Mouse (Mus musculus) adrenal gland, postnatal 14 days (tissue): ENCODE measurements around the gene 1700067P10Rik. TPM values are rescaled to one million over a fixed set of nuclear protein-coding genes. Genes with fewer than 3 reads are reported as not detected.
A peak's percentile ranks its signal among the peaks of the same experiment; 100 is the strongest.

Experiments
- DNase-seq: peaks from one replicate; pipeline ENCODE4 v3.0.0; 2021; ENCODE audit warnings: mixed read lengths
- total RNA-seq: library from RNA; stranded (reverse); gene quantifications from 2 replicates; pipeline ENCODE4 v1.2.3, GENCODE M21; 2021

Gene 1700067P10Rik
- total RNA-seq, 1 experiment from 2014 or later = not detected

GRCm38 (mm10) chr17:48096321-48096720 is 7.2 kb downstream of the 1700067P10Rik start:
- no peak for DNase-seq

DNA sequence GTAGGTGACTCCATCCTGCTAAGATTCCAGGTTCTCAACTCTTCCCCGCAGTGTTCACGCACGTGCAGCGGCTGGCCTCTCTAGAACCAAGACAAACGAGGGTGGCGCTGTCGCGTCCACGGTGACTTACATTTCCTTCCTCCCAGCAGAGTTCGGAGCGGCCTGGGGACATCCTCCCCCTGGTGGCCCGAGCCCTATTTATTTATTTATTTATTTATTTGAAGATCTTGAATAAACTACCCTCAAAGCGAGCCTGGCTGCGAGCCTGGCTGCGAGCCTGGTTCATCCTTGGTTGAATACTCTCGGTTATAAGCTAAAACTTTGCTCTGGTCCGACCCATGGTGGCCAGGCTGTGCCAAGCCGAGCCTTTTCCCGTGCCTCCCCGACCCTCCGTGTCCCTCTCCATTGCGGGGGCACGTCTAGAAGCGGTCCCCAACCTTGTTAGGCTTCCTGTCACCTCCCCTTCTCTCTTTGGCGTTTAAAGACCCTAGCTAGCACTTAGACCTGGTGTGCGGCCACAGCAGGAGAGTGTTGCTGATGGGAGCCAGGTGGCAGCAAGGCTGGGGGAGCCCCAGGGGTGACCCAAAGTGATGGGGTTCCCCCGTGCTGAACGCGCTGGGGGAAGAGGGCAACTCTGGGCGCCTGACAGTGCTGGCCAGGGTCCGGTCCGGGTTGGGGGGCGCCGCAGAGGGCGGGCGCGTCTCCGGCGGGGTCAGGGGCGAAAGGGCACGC is 8.1 kb downstream of the 1700067P10Rik start:
- DNase-seq = peak; percentile 61

- no peak for DNase-seq
Observed at GRCm38 (mm10) chr17:48097743-48098527, 8.8 kb downstream of the 1700067P10Rik start.

GRCm38 (mm10) chr17:48098528-48098890 is 9.4 kb downstream of the 1700067P10Rik start:
- DNase-seq = no peak

DNA sequence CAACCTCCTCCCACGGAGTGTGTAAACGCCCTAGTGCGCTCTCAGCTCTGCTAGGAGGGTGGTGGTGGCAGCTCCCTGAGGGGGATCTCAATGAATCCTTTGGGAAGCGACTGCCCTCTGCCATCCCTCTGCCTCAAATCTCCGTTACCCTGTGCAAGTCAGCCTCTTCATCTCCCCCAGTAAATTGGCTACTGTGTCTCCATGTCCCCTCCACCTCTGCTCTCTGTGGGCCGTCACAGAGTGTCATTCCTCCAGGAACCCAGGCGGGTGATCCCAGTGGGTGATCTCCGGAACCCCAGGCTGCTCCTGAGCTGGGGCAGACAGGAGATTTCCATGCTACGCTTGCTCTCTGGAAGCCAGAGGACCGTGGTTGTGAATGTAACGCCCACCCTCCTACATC is 10.2 kb downstream of the 1700067P10Rik start:
- no peak for DNase-seq

GRCm38 (mm10) chr17:48100441-48101417 is 11.6 kb downstream of the 1700067P10Rik start:
- peak; percentile 90 for DNase-seq

- DNase-seq = no peak
Observed at GRCm38 (mm10) chr17:48107333-48107732, 18.2 kb downstream of the 1700067P10Rik start.

- DNase-seq = peak; percentile 19
Observed at GRCm38 (mm10) chr17:48107862-48108261, 18.7 kb downstream of the 1700067P10Rik start.

DNA sequence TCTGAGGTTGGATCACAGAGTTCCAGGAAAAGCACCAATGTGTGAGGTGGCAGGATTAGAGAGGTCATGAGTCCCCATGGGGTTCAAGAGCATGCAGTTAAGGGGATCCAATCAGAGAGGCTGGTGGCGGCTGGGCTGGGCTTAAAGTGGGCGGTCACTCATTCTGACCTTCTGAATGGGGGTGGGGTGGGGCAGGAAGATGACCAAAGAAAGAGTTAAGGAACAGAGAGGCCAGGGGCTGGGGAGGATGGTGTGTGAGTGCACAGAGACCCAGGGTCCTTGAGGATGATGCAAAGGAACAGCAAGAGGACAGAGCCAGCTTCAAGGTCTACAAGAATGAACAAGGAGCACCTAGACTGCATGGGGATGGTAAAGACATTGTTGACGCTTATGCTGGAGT is 19.4 kb downstream of the 1700067P10Rik start:
- DNase-seq = no peak

- DNase-seq = peak; percentile 61
Observed at GRCm38 (mm10) chr17:48110547-48111287, 21.6 kb downstream of the 1700067P10Rik start.

GRCm38 (mm10) chr17:48118570-48118969 is 29.5 kb downstream of the 1700067P10Rik start:
- DNase-seq = no peak

DNA sequence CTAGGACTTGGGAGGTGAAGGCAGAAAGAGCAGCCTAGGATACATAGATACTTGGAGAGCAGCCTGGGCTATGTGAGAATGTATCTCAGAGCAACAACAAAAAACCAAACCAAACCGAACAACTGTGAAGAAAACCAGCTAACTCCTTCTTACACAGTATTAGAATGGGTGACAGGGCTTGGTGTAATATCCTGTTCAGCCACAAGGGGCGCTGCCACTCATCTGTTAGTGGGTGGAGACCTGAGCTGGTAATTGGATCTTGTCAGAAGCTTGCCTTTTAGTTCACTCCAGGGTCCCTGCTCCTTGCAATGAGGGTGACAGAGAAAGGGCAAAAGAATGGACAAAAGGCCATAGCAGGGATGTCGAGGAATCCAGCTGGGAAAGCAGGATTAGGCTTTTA is 30.5 kb downstream of the 1700067P10Rik start:
- DNase-seq = peak; percentile 84

DNA sequence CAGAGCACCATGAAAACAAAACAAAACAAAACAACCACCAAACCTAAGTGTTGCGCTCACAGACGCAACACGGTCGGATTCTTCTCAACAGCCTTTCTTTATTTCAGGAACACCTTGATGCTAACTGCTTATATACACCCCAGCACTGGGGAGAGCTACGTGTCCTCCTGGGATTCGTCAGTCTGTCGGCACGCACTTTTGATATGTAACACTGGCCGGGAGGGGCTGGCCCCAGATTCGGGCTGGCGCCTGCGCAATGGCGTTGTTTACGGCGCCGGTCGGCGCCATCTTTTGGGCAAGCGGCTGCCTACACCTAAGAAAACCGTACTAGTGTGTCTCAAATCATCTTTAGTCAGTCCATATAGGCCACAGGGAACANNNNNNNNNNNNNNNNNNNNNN is 31.3 kb downstream of the 1700067P10Rik start:
- no peak for DNase-seq

DNA sequence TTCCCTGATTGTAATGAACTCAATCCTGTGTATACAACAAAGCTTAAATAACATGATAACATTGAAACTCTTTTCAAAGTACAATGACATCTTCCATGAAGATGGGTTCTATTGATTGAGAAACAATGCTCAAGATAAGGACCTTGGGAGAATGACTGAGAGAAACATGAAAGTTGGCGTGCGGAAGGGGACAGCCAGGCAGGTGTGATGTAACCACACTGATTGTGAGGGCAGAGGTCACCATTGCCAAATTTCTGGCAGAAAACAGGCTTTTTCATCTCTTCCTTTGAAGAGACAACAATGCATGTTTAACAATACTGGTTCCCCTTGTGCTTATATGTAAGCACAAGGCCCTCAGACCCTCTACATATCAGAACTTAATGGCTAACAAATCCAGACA is 43.7 kb downstream of the 1700067P10Rik start:
- no peak for DNase-seq

Other genes with a start within 250 kb of the 1700067P10Rik start
- gene Foxp4, start 164.7 kb upstream of the 1700067P10Rik start, total RNA-seq = 20.6 and 28.1 TPM in 2 replicates
- not detected in 2 replicates for gene 1700122O11Rik, start 51.0 kb upstream of the 1700067P10Rik start, total RNA-seq
- gene 9830107B12Rik, start 56.9 kb downstream of the 1700067P10Rik start, total RNA-seq = 0.15 TPM in 1 of 2 replicates, not detected in the other
- gene A530064D06Rik, start 78.0 kb downstream of the 1700067P10Rik start, total RNA-seq = 0.38 TPM in 1 of 2 replicates, not detected in the other
- 0.11 TPM in 2 replicates for gene Trem1, start 143.4 kb downstream of the 1700067P10Rik start, total RNA-seq
- gene Trem3, start 158.5 kb downstream of the 1700067P10Rik start, total RNA-seq = 0.48 TPM in 1 of 2 replicates, not detected in the other
- gene Treml4, start 175.0 kb downstream of the 1700067P10Rik start, total RNA-seq = 0.89 and 1.8 TPM in 2 replicates
- 0.93 and 5.6 TPM in 2 replicates for gene Treml2, start 210.2 kb downstream of the 1700067P10Rik start, total RNA-seq
- 0.19 and 0.45 TPM in 2 replicates for gene B430306N03Rik, start 226.8 kb downstream of the 1700067P10Rik start, total RNA-seq